Mouse (Mus musculus): ENCODE measurements around the gene Ahr. TPM values are rescaled to one million over a fixed set of nuclear protein-coding genes. Genes with fewer than 3 reads are reported as not detected.

The Ahr gene
- total RNA-seq, 4 experiments from 2014 or later: 6.0 to 7.4 (median 6.7) TPM

- DNase-seq (ENCODE audit: low spot score in 2 of 2): no peak
Measured at GRCm38 (mm10) chr12:35503586-35503985, 31.3 kb downstream of the Ahr start.

- DNase-seq (ENCODE audit: low spot score in 2 of 2): no peak
Measured at GRCm38 (mm10) chr12:35501476-35501875, 33.4 kb downstream of the Ahr start.

GRCm38 (mm10) chr12:35495195-35495594, 39.6 kb downstream of the Ahr start:
- no peak for DNase-seq (ENCODE audit: low spot score in 2 of 2)

DNA sequence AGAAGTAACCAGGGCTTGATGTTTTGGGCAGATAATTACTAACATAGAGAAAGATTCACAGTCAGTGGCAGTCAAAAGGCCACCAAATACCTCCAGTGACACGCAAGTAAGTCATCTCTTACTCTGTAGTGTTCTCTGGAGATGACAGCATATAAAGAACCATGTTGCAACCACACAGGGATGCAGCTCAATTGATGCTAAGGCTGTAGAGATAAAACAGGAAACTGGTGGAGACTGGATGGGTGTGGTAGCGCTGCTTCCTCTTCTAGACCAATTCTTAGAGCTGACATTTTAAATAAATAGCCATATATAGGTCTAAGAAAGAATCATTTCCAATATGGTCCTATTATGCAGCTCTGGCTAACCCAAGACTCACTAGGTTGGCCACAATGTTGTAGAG, 54.1 kb downstream of the Ahr start:
- DNase-seq (ENCODE audit: low spot score in 2 of 2): no peak

GRCm38 (mm10) chr12:35478906-35479305, 55.9 kb downstream of the Ahr start:
- DNase-seq (ENCODE audit: low spot score in 2 of 2): no peak

- no peak for DNase-seq (ENCODE audit: low spot score in 2 of 2)
Measured at GRCm38 (mm10) chr12:35463457-35463856, 71.4 kb downstream of the Ahr start.

DNA sequence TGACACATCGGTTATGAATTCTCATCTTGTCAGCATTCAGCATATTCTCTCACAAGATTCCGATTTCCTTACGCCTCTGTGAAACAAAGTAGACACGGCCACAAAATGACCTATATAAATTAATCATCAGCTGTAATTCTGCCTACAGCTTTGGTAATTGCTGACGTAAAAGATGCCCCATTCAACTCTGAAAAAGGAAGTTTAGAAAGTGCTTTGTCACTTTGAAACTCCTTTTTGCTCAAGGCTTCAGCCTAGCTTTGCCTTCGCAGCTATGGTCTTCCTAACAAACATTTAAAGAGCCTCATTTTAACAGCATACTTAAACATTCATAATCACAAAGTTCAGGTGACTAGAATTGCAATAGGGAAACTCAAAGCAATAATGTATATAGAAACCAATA, 72.2 kb downstream of the Ahr start:
- DNase-seq (ENCODE audit: low spot score in 2 of 2): no peak

DNA sequence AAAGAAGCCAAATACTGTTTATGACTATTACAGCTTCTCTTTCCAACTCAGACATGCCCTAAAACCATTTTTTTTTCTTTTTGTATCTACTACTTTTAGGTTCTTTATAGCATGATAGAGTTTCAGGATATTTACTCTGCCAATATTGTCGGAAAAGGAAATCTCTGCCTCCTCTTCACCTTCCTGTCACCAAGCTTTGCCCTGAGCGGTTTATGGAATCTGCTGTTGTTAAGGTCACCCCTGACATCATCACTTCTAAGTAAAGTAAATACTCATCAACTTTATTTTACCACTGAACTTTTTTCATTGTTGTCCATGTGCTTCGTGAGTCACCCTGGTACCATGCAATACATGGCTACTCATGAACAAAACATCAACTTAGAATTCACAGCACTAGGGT, 75.2 kb downstream of the Ahr start:
- no peak for DNase-seq (ENCODE audit: low spot score in 2 of 2)
